Mouse (Mus musculus) heart, adult 2 months (tissue): ENCODE data around the gene Xrcc1. TPM values are rescaled to one million over a fixed set of nuclear protein-coding genes. Genes with fewer than 3 reads are reported as not detected.

Experiments
- DNase-seq, 2 experiments: peaks; one replicate each; pipeline ENCODE4 v3.0.0; 2021
- H3K27ac ChIP-seq: fragments of 200-600 bp; 2 replicates; pipeline ENCODE4 v1.8.1; 2022
- H3K27me3 ChIP-seq: fragments of 200-500 bp; 2 replicates; pipeline ENCODE4 v1.6.1; 2012; ENCODE audit warnings: mild to moderate bottlenecking, low read length, inconsistent platforms, mixed read lengths; ENCODE audit not compliant: control insufficient read depth, insufficient read depth
- H3K36me3 ChIP-seq: fragments of 200-500 bp; 2 replicates; pipeline ENCODE4 v1.6.1; 2012; ENCODE audit warnings: low read length, inconsistent platforms; ENCODE audit not compliant: control insufficient read depth, insufficient read depth
- H3K4me1 ChIP-seq: fragments of 200-500 bp; 2 replicates; pipeline ENCODE4 v1.6.1; 2011; ENCODE audit warnings: low read length; ENCODE audit not compliant: control insufficient read depth, insufficient read depth
- H3K4me3 ChIP-seq: fragments of 200-600 bp; 2 replicates; pipeline ENCODE4 v1.8.1; 2022
- H3K79me2 ChIP-seq: fragments of 200-500 bp; replicated peaks from 2 replicates; pipeline ENCODE4 v1.6.1; 2012; ENCODE audit warnings: mild to moderate bottlenecking, inconsistent platforms, low read length, moderate library complexity, mixed read lengths; ENCODE audit not compliant: control insufficient read depth, insufficient read depth
- H3K9ac ChIP-seq: fragments of 200-500 bp; 2 replicates; pipeline ENCODE4 v1.6.1; 2012; ENCODE audit warnings: low read depth, mild to moderate bottlenecking, control low read depth, inconsistent platforms, low read length, mixed read lengths
- CTCF ChIP-seq: fragments of 200-600 bp; IDR thresholded peaks from 2 replicates; pipeline ENCODE4 v1.8.1; 2022; ENCODE audit warnings: antibody characterized with exemption, mild to moderate bottlenecking, moderate library complexity
- EP300 ChIP-seq: fragments of 200-500 bp; IDR thresholded peaks from 2 replicates; pipeline ENCODE4 v1.6.1; 2011; ENCODE audit warnings: low read depth, low read length, control low read depth; ENCODE audit not compliant: insufficient read depth
- POLR2A ChIP-seq: fragments of 200-500 bp; IDR thresholded peaks from 2 replicates; pipeline ENCODE4 v1.6.1; 2011; ENCODE audit warnings: mild to moderate bottlenecking, low read depth, low read length, control low read depth; ENCODE audit not compliant: insufficient read depth
- WGBS: fragments of 180-500 bp; shearing (Covaris S2); methylation state at CpG from one replicate; pipeline ENCODE4 v1.1.7; 2018; 5-methylcytosine and 5-hydroxymethylcytosine counted together
- intact Hi-C: fragments of 180-260 bp; cut with DNase I; formaldehyde crosslinking; loops from one replicate; pipeline ENCODE4 v1.15.1; 2025
- polyA plus RNA-seq: library from polyadenylated mRNA; depleted of rRNA; stranded (reverse); fragments of >200 nt; gene quantifications from 2 replicates; pipeline ENCODE4 v1.2.3, GENCODE M21; 2012; rRNA removed
- total RNA-seq, 2 experiments: library from RNA; stranded (reverse); gene quantifications; 2 replicates each; pipeline ENCODE4 v1.2.3; 2021

Xrcc1 gene
- total and polyA plus RNA-seq, 3 experiments, result 21.8 to 25.6 (median 25.0) TPM

DNA sequence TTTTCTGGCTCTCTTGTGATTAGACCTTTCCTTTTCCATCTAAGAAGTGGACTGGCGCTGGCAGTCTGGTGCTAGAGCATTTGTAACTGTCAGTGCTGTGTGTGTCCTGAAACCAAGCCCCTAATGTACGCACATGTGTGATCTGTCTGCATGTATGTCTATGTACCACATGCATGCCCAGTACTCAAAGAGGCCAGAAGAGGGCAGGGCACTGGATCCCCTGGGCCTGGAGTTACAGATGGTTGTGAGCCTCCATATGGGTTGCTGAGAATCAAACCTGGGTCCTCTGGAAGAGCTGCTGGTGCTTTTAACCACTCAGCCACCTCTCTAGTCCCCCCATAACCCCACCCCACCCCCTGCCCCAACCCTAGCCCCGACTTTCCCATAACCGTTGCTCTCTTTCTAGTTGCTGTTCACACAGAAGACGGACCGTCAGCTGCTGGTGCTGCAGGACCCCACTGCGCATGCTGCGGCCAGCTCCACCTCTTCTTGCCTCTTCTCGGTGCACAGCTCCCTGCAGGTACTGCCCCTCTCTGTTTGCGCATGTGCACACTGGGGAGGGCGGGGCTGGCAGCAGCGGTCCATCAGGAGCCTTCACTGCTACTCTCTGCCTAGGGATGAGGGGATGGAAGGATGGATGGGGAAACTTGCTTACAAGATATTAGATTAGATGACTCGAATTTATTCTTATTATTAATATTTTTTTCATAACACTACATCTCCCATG is 73.7 kb downstream of the Xrcc1 start:
- no peak for TF ChIP-seq CTCF
- TF ChIP-seq EP300, result no peak
- TF ChIP-seq POLR2A, result no peak
- H3K36me3 ChIP-seq, result no peaks in the 10 kb centered on the region
- no peaks in the 10 kb centered on the region; the same call in 1 of the 2 replicates for H3K27me3 ChIP-seq
- intact Hi-C loops, result no loop called here
- H3K79me2 ChIP-seq, result no peaks in the 10 kb centered on the region
- no peak overlapping the region for H3K27ac ChIP-seq
- H3K9ac ChIP-seq, result no peak overlapping the region
- H3K4me1 ChIP-seq, result no peaks in the 10 kb centered on the region
- DNase-seq, result no peak
- 59% methylated on average over 13 of the region's 13 CpGs for WGBS
- H3K4me3 ChIP-seq, result no peak overlapping the region

DNA sequence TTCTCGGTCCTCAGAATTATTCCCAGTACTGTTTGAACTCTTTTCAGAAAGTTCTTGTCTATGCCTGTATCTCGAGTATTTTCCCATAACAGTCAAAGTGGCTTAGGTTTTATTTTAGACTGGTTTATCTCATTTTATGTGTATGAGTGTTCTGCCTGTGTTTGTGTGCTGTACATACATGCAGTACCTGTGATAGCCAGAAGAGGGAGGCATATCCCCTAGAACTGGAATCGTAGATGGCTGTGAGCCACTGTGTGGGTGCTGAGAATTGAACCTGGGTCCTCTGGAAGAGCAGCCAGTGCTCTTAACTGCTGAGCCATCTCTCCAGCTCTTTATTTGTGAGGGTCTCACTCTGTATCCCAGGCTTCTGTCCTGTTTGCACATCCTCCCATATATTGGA is 75.1 kb downstream of the Xrcc1 start:
- H3K27me3 ChIP-seq, result no peaks in the 10 kb centered on the region; the same call in 1 of the 2 replicates
- DNase-seq, result no peak
- H3K36me3 ChIP-seq, result no peaks in the 10 kb centered on the region
- no peak overlapping the region for H3K27ac ChIP-seq
- H3K79me2 ChIP-seq, result no peaks in the 10 kb centered on the region
- intact Hi-C loops, result no loop called here
- no peak overlapping the region for H3K4me3 ChIP-seq
- H3K4me1 ChIP-seq, result no peaks in the 10 kb centered on the region
- no peak overlapping the region for H3K9ac ChIP-seq
- 71% methylated on average over 3 of the region's 3 CpGs for WGBS
- TF ChIP-seq EP300 (no peak), POLR2A (no peak), CTCF (peak; percentile 48)

DNA sequence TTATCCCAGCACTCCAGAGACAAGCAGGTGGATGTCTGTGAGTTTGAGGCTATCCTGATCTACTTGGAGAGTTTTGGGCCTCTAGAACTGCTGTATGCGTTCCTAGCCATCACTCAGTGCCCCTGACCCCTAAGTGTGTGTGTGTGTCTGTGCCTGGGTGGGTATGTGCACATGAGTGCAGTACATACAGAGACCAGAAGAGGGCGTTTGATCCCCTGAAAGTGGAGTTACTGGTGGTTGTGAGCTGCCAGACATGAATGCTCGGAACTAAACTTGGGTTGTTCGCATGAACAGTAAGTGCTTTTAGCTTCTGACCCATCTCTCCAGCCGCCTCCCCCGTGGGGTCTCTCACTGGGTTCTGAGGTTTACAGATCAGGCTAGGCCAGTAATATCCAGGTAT is 76.9 kb downstream of the Xrcc1 start:
- 75% methylated on average over 6 of the region's 6 CpGs for WGBS
- no peak for DNase-seq
- TF ChIP-seq EP300 (no peak), POLR2A (no peak), CTCF (no peak)
- Histone ChIP-seq H3K9ac (no peak overlapping the region), H3K36me3 (no peaks in the 10 kb centered on the region), H3K27me3 (no peaks in the 10 kb centered on the region; the same call in 1 of the 2 replicates), H3K4me3 (no peak overlapping the region), H3K79me2 (no peaks in the 10 kb centered on the region), H3K27ac (no peak overlapping the region), H3K4me1 (no peaks in the 10 kb centered on the region)
- intact Hi-C loops, result no loop called here

Other genes with a start within 250 kb of the Xrcc1 start
- gene Zfp61, start 245.1 kb upstream of the Xrcc1 start, total RNA-seq, result 1 to 10 TPM; 2.7 to 3.3 TPM
- 2.7 and 5.3 TPM in 2 replicates for gene Zfp61, start 245.1 kb upstream of the Xrcc1 start, polyA plus RNA-seq
- 1 to 10 TPM; 1.9 to 2.7 TPM for gene Zfp94, start 229.6 kb upstream of the Xrcc1 start, total RNA-seq
- 3.4 and 3.8 TPM in 2 replicates for gene Zfp94, start 229.6 kb upstream of the Xrcc1 start, polyA plus RNA-seq
- gene Tescl, start 212.4 kb upstream of the Xrcc1 start, total RNA-seq, result not detected
- gene Tescl, start 212.4 kb upstream of the Xrcc1 start, polyA plus RNA-seq, result 0.35 and 0.66 TPM in 2 replicates
- not detected for gene Lypd5, start 197.1 kb upstream of the Xrcc1 start, total RNA-seq
- not detected in 2 replicates for gene Lypd5, start 197.1 kb upstream of the Xrcc1 start, polyA plus RNA-seq
- gene Kcnn4, start 176.0 kb upstream of the Xrcc1 start, total RNA-seq, result 1 to 10 TPM in 1 of 2 experiments, under 1 TPM in 1; 0.91 to 1.1 TPM
- 1.2 and 1.9 TPM in 2 replicates for gene Kcnn4, start 176.0 kb upstream of the Xrcc1 start, polyA plus RNA-seq
- 1 to 10 TPM; 5.9 to 6.6 TPM for gene Smg9, start 146.7 kb upstream of the Xrcc1 start, total RNA-seq
- 19.2 and 21.4 TPM in 2 replicates for gene Smg9, start 146.7 kb upstream of the Xrcc1 start, polyA plus RNA-seq
- not detected for gene Irgc1, start 94.0 kb upstream of the Xrcc1 start, total RNA-seq
- 0.67 and 0.88 TPM in 2 replicates for gene Irgc1, start 94.0 kb upstream of the Xrcc1 start, polyA plus RNA-seq
- gene Plaur, start 83.8 kb upstream of the Xrcc1 start, total RNA-seq, result 1 to 10 TPM; 3.3 to 3.6 TPM
- 4.2 and 5.0 TPM in 2 replicates for gene Plaur, start 83.8 kb upstream of the Xrcc1 start, polyA plus RNA-seq
- gene Cadm4, start 64.3 kb upstream of the Xrcc1 start, total RNA-seq, result 10 to 100 TPM; 14.0 to 14.7 TPM
- gene Cadm4, start 64.3 kb upstream of the Xrcc1 start, polyA plus RNA-seq, result 17.0 and 20.4 TPM in 2 replicates
- 10 to 100 TPM; 14.5 to 14.9 TPM for gene Zfp428, start 39.3 kb upstream of the Xrcc1 start, total RNA-seq
- 12.3 and 28.7 TPM in 2 replicates for gene Zfp428, start 39.3 kb upstream of the Xrcc1 start, polyA plus RNA-seq
- gene AC161166.1, start 33.8 kb upstream of the Xrcc1 start, total RNA-seq, result not detected
- 0.04 TPM in 1 of 2 replicates, not detected in the other for gene AC161166.1, start 33.8 kb upstream of the Xrcc1 start, polyA plus RNA-seq
- gene Irgq, start 15.6 kb upstream of the Xrcc1 start, total RNA-seq, result 10 to 100 TPM; 16.1 to 17.4 TPM
- 12.9 and 20.7 TPM in 2 replicates for gene Irgq, start 15.6 kb upstream of the Xrcc1 start, polyA plus RNA-seq
- gene Pinlyp, start 171 bp upstream of the Xrcc1 start, total RNA-seq, result not detected
- gene Pinlyp, start 171 bp upstream of the Xrcc1 start, polyA plus RNA-seq, result not detected in 2 replicates
- gene Ethe1, start 41.3 kb downstream of the Xrcc1 start, total RNA-seq, result 10 to 100 TPM; 53.2 to 65.2 TPM
- 50.4 and 57.3 TPM in 2 replicates for gene Ethe1, start 41.3 kb downstream of the Xrcc1 start, polyA plus RNA-seq
- under 1 TPM in 1 of 2 experiments, not detected in 1; 0.07 TPM for gene Zfp575, start 41.4 kb downstream of the Xrcc1 start, total RNA-seq
- gene Zfp575, start 41.4 kb downstream of the Xrcc1 start, polyA plus RNA-seq, result 0.08 TPM in 1 of 2 replicates, not detected in the other
- under 1 TPM; 0.27 to 0.34 TPM for gene Phldb3, start 64.5 kb downstream of the Xrcc1 start, total RNA-seq
- gene Phldb3, start 64.5 kb downstream of the Xrcc1 start, polyA plus RNA-seq, result 0.20 and 0.25 TPM in 2 replicates
- gene Lypd3, start 90.3 kb downstream of the Xrcc1 start, total RNA-seq, result not detected
- not detected in 2 replicates for gene Lypd3, start 90.3 kb downstream of the Xrcc1 start, polyA plus RNA-seq
- gene Tex101, start 130.4 kb downstream of the Xrcc1 start, total RNA-seq, result not detected
- 0.15 and 0.27 TPM in 2 replicates for gene Tex101, start 130.4 kb downstream of the Xrcc1 start, polyA plus RNA-seq
- not detected for gene BC049730, start 163.0 kb downstream of the Xrcc1 start, total RNA-seq
- gene BC049730, start 163.0 kb downstream of the Xrcc1 start, polyA plus RNA-seq, result not detected in 2 replicates
- gene Gm4763, start 180.6 kb downstream of the Xrcc1 start, total RNA-seq, result not detected
- gene Gm4763, start 180.6 kb downstream of the Xrcc1 start, polyA plus RNA-seq, result not detected in 2 replicates
- under 1 TPM in 1 of 2 experiments, not detected in 1; 0.14 TPM for gene Cd177, start 214.0 kb downstream of the Xrcc1 start, total RNA-seq
- 0.29 and 0.76 TPM in 2 replicates for gene Cd177, start 214.0 kb downstream of the Xrcc1 start, polyA plus RNA-seq
- not detected for gene Ceacam10, start 230.9 kb downstream of the Xrcc1 start, total RNA-seq
- not detected in 2 replicates for gene Ceacam10, start 230.9 kb downstream of the Xrcc1 start, polyA plus RNA-seq